Mouse (Mus musculus): Measurements from ENCODE around the gene Olfr1440. TPM values are rescaled to one million over a fixed set of nuclear protein-coding genes. Genes with fewer than 3 reads are reported as not detected.
A peak's percentile ranks its signal among the peaks of the same experiment; 100 is the strongest.

Gene Olfr1440
- polyA plus RNA-seq, 1 experiment from 2014 or later, result not detected

GRCm38 (mm10) chr19:12439581-12439980 lies 52.5 kb downstream of the Olfr1440 start:
- Histone ChIP-seq H3K4me1 (ENCODE audit: insufficient read depth, low read depth, low read length) (no peaks in the 10 kb centered on the region), H3K9ac (replicated peaks; ENCODE audit: low read depth) (no peak overlapping the region), H3K36me3 (ENCODE audit: insufficient read depth, low read length) (no peaks in the 10 kb centered on the region), H3K4me2 (replicated peaks; ENCODE audit: low read depth, low read length) (no peak overlapping the region), H3K27ac (ENCODE audit: low read length) (no peak overlapping the region), H3K9me3 (ENCODE audit: low read length) (no peaks in the 10 kb centered on the region), H3K4me3 (ENCODE audit: low read depth, low read length) (no peak overlapping the region), H3K27me3 (replicated peaks; ENCODE audit: insufficient read depth, low read length) (no peaks in the 10 kb centered on the region)
- DNase-seq (ENCODE audit: low spot score) (peak; percentile 27), ATAC-seq (no peak)
- 43% methylated on average over 1 of the region's 1 CpGs for WGBS
- TF ChIP-seq CTCF (IDR thresholded peaks at IDR 0.05) (no peak), EP300 (IDR thresholded peaks at IDR 0.05) (0 out of 2 replicates have a peak, but pooled peaks have one; percentile 10)

GRCm38 (mm10) chr19:12440103-12440725 lies 53.1 kb downstream of the Olfr1440 start:
- DNase-seq (ENCODE audit: low spot score), result peak; percentile 65
- 57% methylated on average over 5 of the region's 5 CpGs for WGBS
- no peak for TF ChIP-seq EP300 (IDR thresholded peaks at IDR 0.05)
- no peak for TF ChIP-seq CTCF (IDR thresholded peaks at IDR 0.05)
- Histone ChIP-seq H3K4me1 (ENCODE audit: insufficient read depth, low read depth, low read length) (no peaks in the 10 kb centered on the region), H3K27me3 (replicated peaks; ENCODE audit: insufficient read depth, low read length) (no peaks in the 10 kb centered on the region), H3K36me3 (ENCODE audit: insufficient read depth, low read length) (no peaks in the 10 kb centered on the region), H3K27ac (ENCODE audit: low read length) (peak overlapping the region; percentile 47), H3K9me3 (ENCODE audit: low read length) (no peaks in the 10 kb centered on the region), H3K4me3 (ENCODE audit: low read depth, low read length) (no peak overlapping the region), H3K9ac (replicated peaks; ENCODE audit: low read depth) (no peak overlapping the region), H3K4me2 (replicated peaks; ENCODE audit: low read depth, low read length) (no peak overlapping the region)
- peak; percentile 37; the same call in 1 of the 2 replicates for ATAC-seq

GRCm38 (mm10) chr19:12442560-12442959 lies 55.5 kb downstream of the Olfr1440 start:
- H3K4me2 ChIP-seq (replicated peaks; ENCODE audit: low read depth, low read length), result no peak overlapping the region
- H3K4me1 ChIP-seq (ENCODE audit: insufficient read depth, low read depth, low read length), result no peaks in the 10 kb centered on the region
- no peak overlapping the region for H3K4me3 ChIP-seq (ENCODE audit: low read depth, low read length)
- no peak for DNase-seq (ENCODE audit: low spot score)
- no peak overlapping the region for H3K9ac ChIP-seq (replicated peaks; ENCODE audit: low read depth)
- H3K27ac ChIP-seq (ENCODE audit: low read length), result no peak overlapping the region
- H3K9me3 ChIP-seq (ENCODE audit: low read length), result no peaks in the 10 kb centered on the region
- WGBS, result 66% methylated on average over 4 of the region's 4 CpGs
- ATAC-seq, result no peak
- H3K27me3 ChIP-seq (replicated peaks; ENCODE audit: insufficient read depth, low read length), result no peaks in the 10 kb centered on the region
- TF ChIP-seq CTCF (IDR thresholded peaks at IDR 0.05) (no peak), EP300 (IDR thresholded peaks at IDR 0.05) (no peak)
- no peaks in the 10 kb centered on the region for H3K36me3 ChIP-seq (ENCODE audit: insufficient read depth, low read length)

GRCm38 (mm10) chr19:12445014-12445413 lies 57.9 kb downstream of the Olfr1440 start:
- ATAC-seq, result no peak
- 52% methylated on average over 3 of the region's 3 CpGs for WGBS
- no peak overlapping the region for H3K4me2 ChIP-seq (replicated peaks; ENCODE audit: low read depth, low read length)
- TF ChIP-seq CTCF (IDR thresholded peaks at IDR 0.05) (no peak), EP300 (IDR thresholded peaks at IDR 0.05) (peak; percentile 81)
- no peaks in the 10 kb centered on the region for H3K9me3 ChIP-seq (ENCODE audit: low read length)
- H3K27ac ChIP-seq (ENCODE audit: low read length), result no peak overlapping the region
- DNase-seq (ENCODE audit: low spot score), result peak; percentile 70
- no peak overlapping the region for H3K9ac ChIP-seq (replicated peaks; ENCODE audit: low read depth)
- H3K36me3 ChIP-seq (ENCODE audit: insufficient read depth, low read length), result no peaks in the 10 kb centered on the region
- no peaks in the 10 kb centered on the region for H3K27me3 ChIP-seq (replicated peaks; ENCODE audit: insufficient read depth, low read length)
- H3K4me3 ChIP-seq (ENCODE audit: low read depth, low read length), result no peak overlapping the region
- H3K4me1 ChIP-seq (ENCODE audit: insufficient read depth, low read depth, low read length), result no peaks in the 10 kb centered on the region

Other genes starting within 250 kb of the Olfr1440 start
- gene Olfr1555-ps1, start 217.2 kb upstream of the Olfr1440 start, polyA plus RNA-seq (2015; fragmentation: Nextera tagmentation; extraction: Ambion mirVana), result not detected in 2 replicates
- gene Olfr1431, start 186.6 kb upstream of the Olfr1440 start, polyA plus RNA-seq (2015; fragmentation: Nextera tagmentation; extraction: Ambion mirVana), result not detected in 2 replicates
- gene Olfr1432, start 154.7 kb upstream of the Olfr1440 start, polyA plus RNA-seq (2015; fragmentation: Nextera tagmentation; extraction: Ambion mirVana), result not detected in 2 replicates
- not detected in 2 replicates for gene Olfr262, start 145.6 kb upstream of the Olfr1440 start, polyA plus RNA-seq (2015; fragmentation: Nextera tagmentation; extraction: Ambion mirVana)
- gene Olfr235, start 126.2 kb upstream of the Olfr1440 start, polyA plus RNA-seq (2015; fragmentation: Nextera tagmentation; extraction: Ambion mirVana), result not detected in 2 replicates
- not detected in 2 replicates for gene Olfr1434, start 107.4 kb upstream of the Olfr1440 start, polyA plus RNA-seq (2015; fragmentation: Nextera tagmentation; extraction: Ambion mirVana)
- gene Olfr1436, start 88.1 kb upstream of the Olfr1440 start, polyA plus RNA-seq (2015; fragmentation: Nextera tagmentation; extraction: Ambion mirVana), result not detected in 2 replicates
- gene Olfr1437, start 62.2 kb upstream of the Olfr1440 start, polyA plus RNA-seq (2015; fragmentation: Nextera tagmentation; extraction: Ambion mirVana), result not detected in 2 replicates
- not detected in 2 replicates for gene Olfr1438-ps1, start 51.4 kb upstream of the Olfr1440 start, polyA plus RNA-seq (2015; fragmentation: Nextera tagmentation; extraction: Ambion mirVana)
- gene Olfr1441, start 30.2 kb downstream of the Olfr1440 start, polyA plus RNA-seq (2015; fragmentation: Nextera tagmentation; extraction: Ambion mirVana), result not detected in 2 replicates
- gene Pfpl, start 40.6 kb downstream of the Olfr1440 start, polyA plus RNA-seq (2015; fragmentation: Nextera tagmentation; extraction: Ambion mirVana), result not detected in 2 replicates
- 5.5 and 6.3 TPM in 2 replicates for gene Mpeg1, start 73.5 kb downstream of the Olfr1440 start, polyA plus RNA-seq (2015; fragmentation: Nextera tagmentation; extraction: Ambion mirVana)
- 8.4 and 8.7 TPM in 2 replicates for gene Dtx4, start 114.2 kb downstream of the Olfr1440 start, polyA plus RNA-seq (2015; fragmentation: Nextera tagmentation; extraction: Ambion mirVana)
- 7.4 and 8.8 TPM in 2 replicates for gene Fam111a, start 158.5 kb downstream of the Olfr1440 start, polyA plus RNA-seq (2015; fragmentation: Nextera tagmentation; extraction: Ambion mirVana)
- not detected in 2 replicates for gene Gm4952, start 212.7 kb downstream of the Olfr1440 start, polyA plus RNA-seq (2015; fragmentation: Nextera tagmentation; extraction: Ambion mirVana)
- not detected in 2 replicates for gene Glyat, start 246.0 kb downstream of the Olfr1440 start, polyA plus RNA-seq (2015; fragmentation: Nextera tagmentation; extraction: Ambion mirVana)